Mouse (Mus musculus) CH12.LX (cell line): ENCODE data around the gene Pagr1a. TPM values are rescaled to one million over a fixed set of nuclear protein-coding genes. Genes with fewer than 3 reads are reported as not detected.

Experiments
- DNase-seq: peaks from one replicate; pipeline ENCODE4 v3.0.0-alpha.2; 2013; ENCODE audit errors: extremely low read depth
- H3K27ac ChIP-seq: 2 replicates; pipeline ENCODE4 v1.5.1; 2012; ENCODE audit warnings: low read depth, mild to moderate bottlenecking, control low read depth, moderate library complexity; ENCODE audit not compliant: insufficient read depth
- H3K27me3 ChIP-seq: replicated peaks from 2 replicates; pipeline ENCODE3; 2012; ENCODE audit warnings: inconsistent platforms
- H3K36me3 ChIP-seq, 2 experiments: replicated peaks in 1 of 2; 2 replicates each; pipeline versions ENCODE3 to v1.6.1; 2012; ENCODE audit warnings: inconsistent platforms in 1 of 2, low read length in 1 of 2, mild to moderate bottlenecking in 1 of 2, mixed read lengths in 1 of 2, moderate library complexity in 1 of 2; ENCODE audit not compliant: control insufficient read depth in 1 of 2, insufficient read depth in 1 of 2
- H3K4me1 ChIP-seq, 2 experiments: 2 replicates each; pipeline ENCODE4 v1.6.1; 2012; ENCODE audit warnings: inconsistent platforms in 1 of 2, moderate library complexity in 1 of 2; ENCODE audit not compliant: insufficient read depth in 2 of 2, control insufficient read depth in 1 of 2
- H3K4me2 ChIP-seq: 2 replicates; pipeline ENCODE4 v1.6.1; 2012; ENCODE audit warnings: low read depth, mild to moderate bottlenecking, control low read depth; ENCODE audit not compliant: poor library complexity, insufficient read depth, severe bottlenecking
- H3K4me3 ChIP-seq, 3 experiments: fragments of 150-350 bp in 1 of 3; sonication (generic) in 1 of 3; replicated peaks in 1 of 3; 2 replicates each; pipeline versions ENCODE3 to v1.5.1; 2011 to 2012; ENCODE audit warnings: low read depth in 2 of 3, low read length in 2 of 3, mild to moderate bottlenecking in 2 of 3, moderate library complexity in 2 of 3, control low read depth in 1 of 3, improper control_type of control experiment in 1 of 3, inconsistent platforms in 1 of 3, mixed read lengths in 1 of 3; ENCODE audit not compliant: poor library complexity in 1 of 3
- H3K79me2 ChIP-seq: replicated peaks from 2 replicates; pipeline ENCODE4 v1.6.1; 2012; ENCODE audit warnings: mild to moderate bottlenecking, moderate library complexity; ENCODE audit not compliant: control insufficient read depth, poor library complexity, insufficient read depth, severe bottlenecking; ENCODE audit errors: extremely low read depth
- H3K9ac ChIP-seq: 2 replicates; pipeline ENCODE4 v1.6.1; 2012; ENCODE audit warnings: low read depth, mild to moderate bottlenecking, control low read depth, moderate library complexity; ENCODE audit not compliant: insufficient read depth
- H3K9me3 ChIP-seq: replicated peaks from 2 replicates; pipeline ENCODE3; 2012; ENCODE audit warnings: low read length, inconsistent platforms, mixed read lengths
- CHD2 ChIP-seq: IDR thresholded peaks from 2 replicates; pipeline ENCODE4 v1.6.1; 2011; ENCODE audit warnings: low read length, improper control_type of control experiment
- CTCF ChIP-seq, 2 experiments: IDR thresholded peaks in 1 of 2; conservative IDR thresholded peaks in 1 of 2; 2 replicates each; pipeline ENCODE4 v1.5.1; 2011 to 2012; ENCODE audit warnings: low read depth in 2 of 2, low read length in 2 of 2, improper control_type of control experiment in 1 of 2, inconsistent platforms in 1 of 2, mild to moderate bottlenecking in 1 of 2, moderate library complexity in 1 of 2
- E2F4 ChIP-seq: IDR thresholded peaks from 2 replicates; pipeline ENCODE4 v1.6.1; 2011; ENCODE audit warnings: low read depth, low read length, improper control_type of control experiment; ENCODE audit not compliant: insufficient replicate concordance
- JUN ChIP-seq: IDR thresholded peaks from 2 replicates; pipeline ENCODE4 v1.6.1; 2011; ENCODE audit warnings: low read depth, mild to moderate bottlenecking, low read length, improper control_type of control experiment, moderate library complexity; ENCODE audit not compliant: insufficient read depth
- JUND ChIP-seq: conservative IDR thresholded peaks from 2 replicates; pipeline ENCODE4 v1.6.1; 2011; ENCODE audit warnings: low read depth, low read length, improper control_type of control experiment
- KAT2A ChIP-seq: IDR thresholded peaks from 2 replicates; pipeline ENCODE4 v1.6.1; 2012; ENCODE audit warnings: low read length, improper control_type of control experiment, inconsistent platforms; ENCODE audit not compliant: insufficient replicate concordance
- MAX ChIP-seq: IDR thresholded peaks from 2 replicates; pipeline ENCODE4 v1.6.1; 2011; ENCODE audit warnings: low read length, improper control_type of control experiment
- MAZ ChIP-seq: IDR thresholded peaks from 2 replicates; pipeline ENCODE4 v1.6.1; 2012; ENCODE audit warnings: low read depth, mild to moderate bottlenecking, inconsistent platforms, low read length, improper control_type of control experiment, moderate library complexity
- MEF2A ChIP-seq: IDR thresholded peaks from 2 replicates; pipeline ENCODE4 v1.6.1; 2014; ENCODE audit warnings: low read depth, mild to moderate bottlenecking, inconsistent platforms, low read length, improper control_type of control experiment, borderline replicate concordance
- NELFE ChIP-seq: IDR thresholded peaks from 2 replicates; pipeline ENCODE4 v1.6.1; 2011; ENCODE audit warnings: low read depth, low read length, improper control_type of control experiment
- NRF1 ChIP-seq: IDR thresholded peaks from 2 replicates; pipeline ENCODE4 v1.6.1; 2014; ENCODE audit warnings: low read depth, mild to moderate bottlenecking, inconsistent platforms, low read length, improper control_type of control experiment, moderate library complexity
- POLR2A ChIP-seq: IDR thresholded peaks from 2 replicates; pipeline ENCODE4 v1.6.1; 2011; ENCODE audit warnings: low read depth, mild to moderate bottlenecking, improper control_type of control experiment, low read length
- POLR2AphosphoS2 ChIP-seq: IDR thresholded peaks from 2 replicates; pipeline ENCODE4 v1.6.1; 2011; ENCODE audit warnings: low read depth, low read length, improper control_type of control experiment
- TBP ChIP-seq: conservative IDR thresholded peaks from 2 replicates; pipeline ENCODE4 v1.6.1; 2011; ENCODE audit warnings: low read depth, low read length, improper control_type of control experiment
- TCF12 ChIP-seq: IDR thresholded peaks from 2 replicates; pipeline ENCODE4 v1.6.1; 2014; ENCODE audit warnings: low read depth, mild to moderate bottlenecking, inconsistent platforms, low read length, improper control_type of control experiment
- UBTF ChIP-seq: IDR thresholded peaks from 2 replicates; pipeline ENCODE4 v1.6.1; 2012; ENCODE audit warnings: low read depth, mild to moderate bottlenecking, inconsistent platforms, low read length, improper control_type of control experiment, moderate library complexity
- USF1 ChIP-seq: IDR thresholded peaks from 2 replicates; pipeline ENCODE4 v1.6.1; 2014; ENCODE audit warnings: low read depth, mild to moderate bottlenecking, inconsistent platforms, low read length, improper control_type of control experiment
- USF2 ChIP-seq: conservative IDR thresholded peaks from 2 replicates; pipeline ENCODE4 v1.6.1; 2011; ENCODE audit warnings: low read depth, low read length, improper control_type of control experiment
- ZC3H11A ChIP-seq: IDR thresholded peaks from 2 replicates; pipeline ENCODE4 v1.6.1; 2012; ENCODE audit warnings: low read depth, mild to moderate bottlenecking, inconsistent platforms, low read length, improper control_type of control experiment
- dilution Hi-C: fragments of 300-500 bp; cut with MboI; formaldehyde crosslinking; loops from 2 replicates; pipeline ENCODE4 v1.14.3; 2020; ENCODE audit warnings: low sequenced_read_pairs; ENCODE audit not compliant: extremely low pct_unique_long_range_greater_than_20kb, extremely low pct_ligation_motif_present
- in situ Hi-C: fragments of 300-500 bp; cut with MboI; formaldehyde crosslinking; loops from 3 replicates; pipeline ENCODE4 v1.14.3; 2019; ENCODE audit warnings: low sequenced_read_pairs, low pct_ligation_motif_present, low pct_unique_long_range_greater_than_20kb, mixed read lengths
- polyA plus RNA-seq: library from polyadenylated mRNA; unstranded; fragments of >175 nt; gene quantifications from 2 replicates; pipeline ENCODE4 v1.2.1, GENCODE M21; 2012; ENCODE audit warnings: low read depth; ENCODE audit not compliant: insufficient read length
- total RNA-seq, 2 experiments: library from RNA; depleted of rRNA; stranded (reverse); fragments of 300-350 nt in 1 of 2; fragments of >200 nt in 1 of 2; gene quantifications; 2 replicates each; pipeline ENCODE4 v1.2.3; 2012 to 2014

Pagr1a gene
- total and polyA plus RNA-seq, 3 experiments = 12.0 to 69.4 (median 60.0) TPM

- Histone ChIP-seq H3K36me3 (peaks cover 33 to 92% of the 10 kb centered on the region in 2 experiments), H3K4me2 (no peak overlapping the region), H3K27me3 (no peaks in the 10 kb centered on the region), H3K79me2 (no peaks in the 10 kb centered on the region), H3K4me1 (peaks cover under 1 to 3% of the 10 kb centered on the region in 2 experiments; a peak in 3 of 4 replicates), H3K4me3 (no peak overlapping the region), H3K9me3 (no peaks in the 10 kb centered on the region), H3K27ac (no peak overlapping the region), H3K9ac (no peak overlapping the region)
- in situ Hi-C loops (loop anchor here (5.0 to 25.0 kb wide), 2 partner anchors 38 to 802 kb away; partner anchors contain the start of genes Asphd1, Gm49388 and Setd1a), dilution Hi-C loops (no loop called here)
- no peak for DNase-seq
- no peak for TF ChIP-seq NRF1
- TF ChIP-seq USF2 = no peak
- TF ChIP-seq TCF12 = no peak
- no peak for TF ChIP-seq E2F4
- no peak for TF ChIP-seq POLR2AphosphoS2
- TF ChIP-seq USF1 = no peak
- no peak for TF ChIP-seq JUN
- no peak for TF ChIP-seq JUND
- TF ChIP-seq MEF2A = no peak
- TF ChIP-seq NELFE = no peak
- no peak for TF ChIP-seq TBP
- no peak for TF ChIP-seq MAX
- TF ChIP-seq CHD2 = no peak
- TF ChIP-seq POLR2A = no peak
- TF ChIP-seq CTCF (conservative IDR thresholded peaks at IDR 0.05 in 1 of 2, IDR thresholded peaks at IDR 0.05 in 1 of 2; ENCODE audit: low read depth in 2 of 2, low read length in 2 of 2) = no peak
- no peak for TF ChIP-seq UBTF
Measured at GRCm38 (mm10) chr7:126984667-126985444, 32.3 kb downstream of the Pagr1a start.

GRCm38 (mm10) chr7:126983113-126983512, 34.0 kb downstream of the Pagr1a start:
- Histone ChIP-seq H3K4me2 (no peak overlapping the region), H3K4me3 (no peak overlapping the region), H3K4me1 (peaks cover 9 to 18% of the 10 kb centered on the region in 2 experiments), H3K9me3 (no peaks in the 10 kb centered on the region), H3K36me3 (peaks cover 37 to 92% of the 10 kb centered on the region in 2 experiments), H3K79me2 (no peaks in the 10 kb centered on the region), H3K9ac (no peak overlapping the region), H3K27me3 (no peaks in the 10 kb centered on the region), H3K27ac (no peak overlapping the region)
- DNase-seq = no peak
- in situ Hi-C loops (loop anchor here (5.0 to 25.0 kb wide), 2 partner anchors 36 to 804 kb away; partner anchors contain the start of genes Asphd1, Gm49388 and Setd1a), dilution Hi-C loops (no loop called here)
- TF ChIP-seq NRF1 (no peak), TBP (no peak), KAT2A (no peak), CTCF (conservative IDR thresholded peaks at IDR 0.05 in 1 of 2, IDR thresholded peaks at IDR 0.05 in 1 of 2; ENCODE audit: low read depth in 2 of 2, low read length in 2 of 2) (no peak), MAX (no peak), JUND (no peak), ZC3H11A (no peak), E2F4 (no peak), POLR2AphosphoS2 (no peak), MAZ (no peak)
